Mouse (Mus musculus): Measurements from ENCODE around the gene Nr4a1. TPM values are rescaled to one million over a fixed set of nuclear protein-coding genes. Genes with fewer than 3 reads are reported as not detected.

The Nr4a1 gene
- total RNA-seq, 2 experiments from 2014 or later, result 37.0 to 45.0 TPM

- ATAC-seq (ENCODE audit: poor library complexity, severe bottlenecking), result peak; percentile 44
Observed at GRCm38 (mm10) chr15:101255842-101256462, 1.9 kb downstream of the Nr4a1 start.

GRCm38 (mm10) chr15:101256463-101257206 lies 2.6 kb downstream of the Nr4a1 start:
- ATAC-seq (ENCODE audit: poor library complexity, severe bottlenecking), result peak; percentile 57

GRCm38 (mm10) chr15:101258420-101258819 lies 4.4 kb downstream of the Nr4a1 start:
- ATAC-seq (ENCODE audit: poor library complexity, severe bottlenecking), result 0 out of 2 replicates have a peak, but pooled peaks have one; percentile 1

- no peak for ATAC-seq (ENCODE audit: poor library complexity, severe bottlenecking)
Observed at GRCm38 (mm10) chr15:101259922-101260321, 5.9 kb downstream of the Nr4a1 start.

GRCm38 (mm10) chr15:101260387-101260786 lies 6.3 kb downstream of the Nr4a1 start:
- no peak for ATAC-seq (ENCODE audit: poor library complexity, severe bottlenecking)

GRCm38 (mm10) chr15:101260874-101261622 lies 7.0 kb downstream of the Nr4a1 start:
- ATAC-seq (ENCODE audit: poor library complexity, severe bottlenecking), result no peak

- ATAC-seq (ENCODE audit: poor library complexity, severe bottlenecking), result peak; percentile 62
Observed at GRCm38 (mm10) chr15:101262502-101262901, 8.4 kb downstream of the Nr4a1 start.

- peak; percentile 70 for ATAC-seq (ENCODE audit: poor library complexity, severe bottlenecking)
Observed at GRCm38 (mm10) chr15:101266132-101266963, 12.3 kb downstream of the Nr4a1 start.

- no peak for ATAC-seq (ENCODE audit: poor library complexity, severe bottlenecking)
Observed at GRCm38 (mm10) chr15:101267053-101268032, 13.3 kb downstream of the Nr4a1 start.

GRCm38 (mm10) chr15:101270101-101270820 lies 16.2 kb downstream of the Nr4a1 start:
- no peak for ATAC-seq (ENCODE audit: poor library complexity, severe bottlenecking)

- ATAC-seq (ENCODE audit: poor library complexity, severe bottlenecking), result no peak
Observed at GRCm38 (mm10) chr15:101271107-101271506, 17.0 kb downstream of the Nr4a1 start.

- no peak for ATAC-seq (ENCODE audit: poor library complexity, severe bottlenecking)
Observed at GRCm38 (mm10) chr15:101271513-101271912, 17.4 kb downstream of the Nr4a1 start.

GRCm38 (mm10) chr15:101274380-101274779 lies 20.3 kb downstream of the Nr4a1 start:
- ATAC-seq (ENCODE audit: poor library complexity, severe bottlenecking), result no peak

GRCm38 (mm10) chr15:101277351-101277899 lies 23.4 kb downstream of the Nr4a1 start:
- ATAC-seq (ENCODE audit: poor library complexity, severe bottlenecking), result no peak

- no peak for ATAC-seq (ENCODE audit: poor library complexity, severe bottlenecking)
Observed at GRCm38 (mm10) chr15:101278589-101278988, 24.5 kb downstream of the Nr4a1 start.

- no peak for ATAC-seq (ENCODE audit: poor library complexity, severe bottlenecking)
Observed at GRCm38 (mm10) chr15:101279430-101279999, 25.4 kb downstream of the Nr4a1 start.

GRCm38 (mm10) chr15:101282471-101282870 lies 28.4 kb downstream of the Nr4a1 start:
- no peak for ATAC-seq (ENCODE audit: poor library complexity, severe bottlenecking)
